Mouse (Mus musculus) small intestine, adult 2 months (tissue): Measurements from ENCODE around the gene Arf3.

ENCODE experiments used
- CTCF ChIP-seq: fragments of 200-500 bp; IDR thresholded peaks from 2 replicates; pipeline ENCODE4 v1.5.1; 2012; ENCODE audit warnings: low read depth, mild to moderate bottlenecking, control low read depth, inconsistent platforms, low read length, moderate library complexity, mixed read lengths; ENCODE audit not compliant: insufficient replicate concordance, insufficient read length; ENCODE audit errors: extremely low read depth
- POLR2A ChIP-seq: fragments of 200-500 bp; IDR thresholded peaks from 2 replicates; pipeline ENCODE4 v1.6.1; 2012; ENCODE audit warnings: low read depth, mild to moderate bottlenecking, control low read depth, inconsistent platforms, low read length, moderate library complexity

DNA sequence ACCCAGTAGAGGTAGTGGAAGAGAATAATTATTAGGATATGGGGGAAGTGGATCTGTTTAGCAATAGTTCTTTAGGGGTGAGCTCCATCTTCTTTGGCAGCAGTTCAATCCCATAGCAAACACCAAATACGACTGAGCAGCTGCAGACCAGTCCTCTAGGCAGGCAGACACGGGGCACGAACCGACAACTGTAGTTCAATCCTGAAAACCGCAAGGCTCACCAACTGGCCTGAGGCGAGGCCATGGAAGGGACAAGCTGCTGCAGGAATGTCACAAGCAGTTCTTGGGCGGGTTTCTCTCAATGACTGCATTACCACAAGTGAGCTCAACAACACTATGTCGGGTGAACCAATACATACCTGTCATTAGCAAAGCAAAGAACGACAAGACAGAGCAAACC, 58.7 kb downstream of the Arf3 start:
- TF ChIP-seq CTCF (no peak), POLR2A (no peak)
